Mouse (Mus musculus) brain, embryonic 14.5 days (tissue): ENCODE measurements at regions not wholly inside any gene's neighbourhood (a gene's known extent, or its start where the extent isn't known, plus 50 kb on each side); places are given as distances from the start of the nearest gene placed in this dataset.

Source experiments
- CTCF ChIP-seq: fragments of 200-500 bp; IDR thresholded peaks from 2 replicates; pipeline ENCODE4 v1.5.1; 2012; ENCODE audit warnings: inconsistent platforms, mild to moderate bottlenecking, moderate library complexity, borderline replicate concordance; ENCODE audit not compliant: insufficient read depth, insufficient read length; ENCODE audit errors: extremely low read depth
- POLR2A ChIP-seq: fragments of 200-500 bp; IDR thresholded peaks from 2 replicates; pipeline ENCODE4 v1.6.1; 2012; ENCODE audit warnings: mild to moderate bottlenecking, inconsistent platforms, borderline replicate concordance; ENCODE audit not compliant: poor library complexity, insufficient read depth, insufficient read length, severe bottlenecking; ENCODE audit errors: extremely low read depth

- no peak for TF ChIP-seq CTCF
- TF ChIP-seq POLR2A, result no peak
Measured at GRCm38 (mm10) chr2:161332653-161333052, 223.8 kb upstream of the Chd6 start.
